Mouse (Mus musculus) thymus, adult 18-20 months (tissue): ENCODE measurements at regions not wholly inside any gene's neighbourhood (a gene's known extent, or its start where the extent isn't known, plus 50 kb on each side); places are given as distances from the start of the nearest gene placed in this dataset.
"Not testable (repeated sequence)": the region's sequence is repeated elsewhere in the genome, so short reads cannot be mapped to it uniquely, and the experiment has no call there.

ENCODE experiments used
- DNase-seq, 2 experiments: peaks; one replicate each; pipeline ENCODE4 v3.0.0; 2022; ENCODE audit warnings: mixed read lengths in 2 of 2

- not testable (repeated sequence) for DNase-seq
Observed at GRCm38 (mm10) chr14:17560001-17560400, 100.1 kb upstream of the Thrb start.

GRCm38 (mm10) chr14:17567927-17568326 is 92.1 kb upstream of the Thrb start:
- DNase-seq = no peak

GRCm38 (mm10) chr14:17569087-17569636 is 90.9 kb upstream of the Thrb start:
- DNase-seq = no peak

GRCm38 (mm10) chr14:17578776-17579175 is 81.3 kb upstream of the Thrb start:
- DNase-seq = no peak

- no peak for DNase-seq
Observed at GRCm38 (mm10) chr14:17589595-17589994, 70.5 kb upstream of the Thrb start.

GRCm38 (mm10) chr14:17599553-17599952 is 60.5 kb upstream of the Thrb start:
- DNase-seq = no peak

- no peak for DNase-seq
Observed at GRCm38 (mm10) chr14:17602357-17602756, 57.7 kb upstream of the Thrb start.

GRCm38 (mm10) chr14:17606018-17606417 is 54.0 kb upstream of the Thrb start:
- no peak for DNase-seq

- no peak for DNase-seq
Observed at GRCm38 (mm10) chr14:17607186-17607585, 52.9 kb upstream of the Thrb start.
